Mouse (Mus musculus) c-Kit-negative CD71-positive TER-119-positive erythroid progenitor cells, embryonic 14.5 days (primary cell): ENCODE measurements around the gene Trib3.
"Not testable (repeated sequence)": the region's sequence is repeated elsewhere in the genome, so short reads cannot be mapped to it uniquely, and the experiment has no call there.

Source experiments
- DNase-seq: peaks from one replicate; pipeline ENCODE4 v3.0.0-alpha.2; 2013; ENCODE audit warnings: low read depth, low spot score

Gene Trib3

DNA sequence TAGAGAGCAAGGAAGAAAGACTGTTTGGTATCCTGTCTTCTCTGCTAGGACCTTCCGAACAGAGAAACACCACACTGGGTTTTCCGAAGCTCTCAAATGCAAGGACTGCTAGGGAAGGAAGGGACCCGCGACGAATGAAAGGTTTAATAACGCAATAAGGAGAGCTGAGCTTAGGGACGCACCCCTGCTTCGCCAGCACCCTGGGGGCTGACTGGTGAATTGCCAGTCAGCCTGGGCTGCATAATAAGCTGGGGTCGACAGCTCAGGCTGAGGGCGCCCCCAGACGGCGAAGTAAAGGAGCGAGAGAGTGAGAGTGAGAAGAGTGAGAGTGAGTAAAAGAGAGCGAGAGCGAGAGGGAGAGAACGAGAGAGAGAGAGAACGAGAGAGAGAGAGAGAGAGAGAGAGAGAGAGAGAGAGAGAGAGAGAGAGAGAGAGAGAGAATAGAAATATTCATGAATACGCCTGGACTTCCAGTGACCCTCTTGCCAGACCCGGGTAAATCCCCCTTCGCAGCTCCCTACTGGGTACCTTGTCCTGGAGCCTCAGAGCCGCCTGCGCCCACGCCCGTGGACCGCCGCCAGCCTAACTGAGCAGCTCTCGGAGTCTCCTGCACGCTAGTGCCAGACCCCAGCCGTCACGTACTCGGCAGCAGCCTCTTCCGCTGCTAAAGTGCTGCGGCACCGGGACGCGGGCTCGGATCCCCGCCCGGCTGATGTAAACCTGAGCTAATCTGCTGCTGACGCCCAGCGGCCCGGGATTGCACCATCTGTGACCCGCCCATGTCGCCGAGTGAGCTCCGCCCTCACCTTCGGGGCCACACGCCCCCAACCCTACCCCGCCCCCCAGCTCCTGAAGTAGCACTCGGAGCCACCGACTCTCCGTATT is at the start of gene Trib3:
Trib3 (minus strand) TSS at position 704 of the 885 bp plus-strand sequence.
- no peak for DNase-seq

DNA sequence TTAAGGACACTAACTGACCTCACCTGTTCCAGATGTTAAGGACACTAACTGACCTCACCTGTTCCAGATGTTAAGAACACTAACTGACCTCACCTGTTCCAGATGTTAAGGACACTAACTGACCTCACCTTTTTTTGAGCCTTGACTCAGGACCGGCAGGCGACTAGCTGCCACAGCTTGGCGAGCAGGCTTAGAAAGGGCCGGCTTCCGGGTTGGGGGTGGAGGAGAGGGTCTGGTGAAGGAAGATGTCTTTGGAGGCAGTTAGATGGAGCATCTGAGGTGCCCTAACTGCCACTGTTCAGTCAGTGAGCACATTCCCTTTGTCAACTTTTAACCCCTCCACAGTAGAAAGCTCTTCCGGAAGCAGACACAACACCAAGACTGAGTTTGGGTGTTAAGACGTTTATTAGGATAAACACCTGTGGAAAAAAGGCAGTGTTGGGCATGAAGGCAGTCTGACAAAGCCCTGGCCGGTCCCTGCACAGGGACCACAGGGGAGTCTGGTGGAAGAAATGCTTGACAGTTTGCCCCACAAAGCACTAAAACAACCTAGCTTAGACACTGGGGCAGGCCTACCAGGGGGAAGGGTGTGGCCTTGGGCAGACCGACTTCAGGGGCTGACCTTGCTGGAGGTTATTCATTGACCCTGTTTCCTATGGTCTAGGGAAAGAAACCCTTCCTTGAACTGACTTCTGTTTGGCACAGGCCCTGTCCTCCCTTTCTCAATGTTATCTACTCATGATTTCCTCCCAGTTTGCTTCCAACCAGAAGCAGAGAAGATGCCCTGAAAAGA is 49.6 kb upstream of the Trib3 start:
- no peak for DNase-seq

DNA sequence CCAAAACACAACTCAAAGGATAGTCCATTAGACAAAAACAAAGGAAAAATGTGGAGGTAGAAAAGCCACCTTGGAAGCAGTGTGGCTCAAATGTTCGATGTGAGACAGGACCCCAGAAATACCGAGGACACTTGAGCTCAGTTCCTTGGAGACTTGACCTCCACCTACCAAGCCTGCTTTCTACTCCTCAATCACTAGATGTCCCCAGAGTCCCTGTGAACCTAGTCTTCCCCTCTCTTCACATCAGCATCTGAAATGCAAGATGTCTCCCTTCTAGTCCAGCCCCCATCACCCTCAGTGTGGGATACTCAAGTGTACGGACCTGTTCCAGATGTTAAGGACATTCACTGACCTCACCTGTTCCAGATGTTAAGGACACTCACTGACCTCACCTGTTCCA is 49.0 kb upstream of the Trib3 start:
- DNase-seq: no peak

DNA sequence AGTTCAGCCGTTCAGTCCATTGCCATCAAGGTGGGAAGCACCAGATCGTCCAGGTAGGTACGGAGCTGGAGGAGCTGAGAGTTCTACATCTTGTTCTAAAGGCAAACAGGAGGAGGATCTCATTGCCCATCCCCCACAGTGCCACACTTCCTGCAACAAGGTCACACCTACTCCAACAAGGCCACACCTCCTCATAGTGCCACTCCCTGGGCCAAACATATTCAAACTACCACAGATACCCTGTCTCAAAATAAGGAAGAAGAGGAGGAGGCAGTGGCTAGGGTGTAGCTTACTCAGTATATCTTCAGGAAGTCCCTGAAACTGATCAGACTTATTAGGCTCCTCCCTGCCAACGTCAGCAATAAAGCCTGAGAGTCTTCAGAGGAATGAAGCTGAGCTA is 40.4 kb upstream of the Trib3 start:
- DNase-seq: no peak

DNA sequence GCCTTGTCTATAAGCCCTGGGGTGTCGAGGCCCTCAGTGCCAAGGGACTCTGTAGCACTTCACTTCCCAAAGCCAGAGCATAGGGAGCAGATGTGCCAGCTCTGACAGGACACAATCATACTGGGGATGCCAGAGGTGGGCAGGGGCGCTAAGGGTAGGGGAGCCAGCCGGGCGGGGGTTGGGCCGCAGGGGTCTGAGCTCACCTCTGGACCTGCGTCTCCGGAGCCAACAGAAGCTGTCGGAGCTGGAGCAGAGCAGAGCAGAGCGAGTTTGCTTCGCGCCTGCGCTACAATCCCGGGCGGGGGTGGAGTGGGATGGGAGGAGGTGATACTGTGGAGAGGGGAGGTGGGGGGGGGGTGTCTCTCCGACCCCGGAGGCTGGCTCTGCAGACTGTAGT is 32.5 kb upstream of the Trib3 start, which contains the start of gene Nrsn2:
Nrsn2 (minus strand) TSS at position 294 of the 397 bp plus-strand sequence.
- no peak for DNase-seq

DNA sequence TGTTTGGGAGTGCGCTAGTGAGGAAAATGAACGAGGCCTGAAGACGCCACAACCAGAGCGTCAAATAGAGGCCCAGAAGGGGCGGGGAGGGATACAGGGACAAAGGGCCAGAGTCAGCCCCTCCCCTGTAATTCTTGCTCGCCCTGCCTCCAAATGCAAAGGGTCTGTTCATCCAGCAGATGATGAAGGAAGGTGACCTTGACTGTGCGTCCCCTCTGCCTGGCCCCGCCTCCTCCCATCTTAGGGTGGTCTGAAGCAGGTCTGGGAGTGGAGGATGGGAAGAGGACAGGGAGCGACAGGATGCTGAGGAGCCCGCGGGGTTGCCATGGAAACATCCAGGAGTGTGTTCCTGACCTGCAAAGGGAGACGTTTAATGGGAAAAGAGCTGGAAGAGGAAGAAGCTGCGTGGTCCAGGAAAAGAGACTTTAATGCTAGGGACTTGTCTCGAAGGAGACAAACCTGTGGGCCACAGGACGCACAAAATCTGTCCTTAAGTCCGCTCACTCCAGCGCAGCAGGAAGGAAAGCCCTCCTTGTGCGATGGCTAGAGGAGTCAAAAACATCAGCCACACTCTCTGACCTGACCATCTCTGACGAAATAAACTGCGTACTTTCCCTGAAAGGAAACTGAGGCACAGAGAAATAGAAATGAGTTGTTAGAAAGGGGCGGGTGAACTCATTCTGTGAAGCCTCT is 32.0 kb upstream of the Trib3 start:
- DNase-seq: no peak

DNA sequence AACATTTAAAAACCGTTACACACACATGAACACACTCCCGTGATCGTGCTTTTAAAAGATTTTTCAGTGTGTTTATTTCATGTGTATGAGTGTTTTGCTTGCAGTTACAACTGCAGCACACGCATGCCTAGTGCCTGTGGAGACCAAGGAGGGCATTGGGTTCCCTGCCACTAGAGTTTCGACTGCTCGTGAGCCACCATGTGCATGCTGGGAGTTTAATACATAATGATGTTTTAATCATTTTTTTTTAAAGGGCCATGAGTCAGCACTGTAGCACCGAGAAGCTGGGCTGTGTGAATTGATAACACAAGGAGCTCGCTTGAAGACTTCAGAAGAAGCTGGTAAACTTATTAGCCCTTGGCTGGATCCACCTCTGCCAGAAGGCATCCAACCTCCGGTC is 29.7 kb upstream of the Trib3 start:
- DNase-seq: no peak

DNA sequence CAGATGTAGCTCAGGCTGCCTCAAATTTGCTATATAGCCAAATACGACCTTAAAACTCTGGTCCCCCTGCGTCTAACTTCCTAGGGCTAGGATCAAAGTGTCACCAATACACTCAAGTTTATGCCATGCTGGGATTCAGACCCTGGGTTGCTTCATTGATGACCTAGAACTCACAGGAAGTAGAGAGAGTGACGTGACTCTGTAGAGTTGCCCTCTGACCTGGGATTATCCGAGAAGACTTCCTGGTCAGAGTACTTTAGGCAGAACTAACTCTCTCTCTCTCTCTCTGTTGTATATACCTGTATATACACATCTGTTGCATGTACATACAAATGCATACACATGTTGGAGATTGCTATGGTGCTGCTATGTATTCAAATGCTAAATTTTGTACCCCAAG is 28.8 kb upstream of the Trib3 start:
- no peak for DNase-seq

DNA sequence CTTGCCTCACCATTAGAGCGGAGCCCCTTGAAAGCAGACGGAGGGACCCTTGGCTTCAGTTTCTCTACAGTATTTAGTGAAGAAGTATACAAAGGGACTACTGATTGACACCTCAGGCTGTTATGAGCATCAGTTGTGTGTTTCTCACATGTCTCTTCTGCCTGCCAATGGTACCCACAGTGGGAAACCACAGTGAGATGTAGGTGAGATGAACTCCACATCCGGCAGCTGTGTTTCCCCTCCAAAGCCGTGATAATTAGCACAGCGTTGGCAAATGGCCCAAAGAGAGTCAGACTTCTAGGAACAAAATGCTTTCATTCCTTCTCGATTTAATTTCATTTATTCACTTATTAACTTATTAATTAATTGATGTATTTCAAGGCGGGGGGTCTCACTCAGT is 28.3 kb upstream of the Trib3 start:
- DNase-seq: no peak

DNA sequence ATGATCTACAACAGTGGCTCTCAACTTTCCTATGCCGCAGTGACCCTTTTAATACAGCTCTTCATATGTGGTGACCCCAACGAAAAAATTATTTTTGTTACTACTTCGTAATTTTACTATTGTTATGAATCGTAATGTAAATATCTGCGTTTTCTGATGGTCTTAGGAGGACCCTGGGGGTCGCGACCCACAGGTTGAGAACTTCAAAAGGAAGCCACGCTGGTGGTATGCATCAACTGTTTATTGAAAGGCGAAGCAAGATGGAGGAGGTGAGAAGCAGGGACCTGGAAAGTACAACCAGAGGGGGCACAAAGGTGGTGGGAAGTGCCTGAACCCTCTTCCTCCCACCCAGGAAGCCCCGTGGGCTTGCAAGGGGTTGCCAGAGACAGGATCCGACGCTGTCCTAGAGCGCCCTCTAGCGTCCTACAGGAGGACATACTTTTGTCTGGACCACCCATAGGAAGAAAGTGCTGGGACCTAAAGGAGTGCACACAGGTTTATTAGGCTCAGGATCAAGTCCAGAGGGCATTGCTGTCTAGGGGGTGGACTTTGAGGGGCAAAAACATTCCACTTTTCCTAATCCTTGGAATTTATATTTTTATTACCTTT is 24.8 kb upstream of the Trib3 start:
- peak; percentile 42 for DNase-seq

DNA sequence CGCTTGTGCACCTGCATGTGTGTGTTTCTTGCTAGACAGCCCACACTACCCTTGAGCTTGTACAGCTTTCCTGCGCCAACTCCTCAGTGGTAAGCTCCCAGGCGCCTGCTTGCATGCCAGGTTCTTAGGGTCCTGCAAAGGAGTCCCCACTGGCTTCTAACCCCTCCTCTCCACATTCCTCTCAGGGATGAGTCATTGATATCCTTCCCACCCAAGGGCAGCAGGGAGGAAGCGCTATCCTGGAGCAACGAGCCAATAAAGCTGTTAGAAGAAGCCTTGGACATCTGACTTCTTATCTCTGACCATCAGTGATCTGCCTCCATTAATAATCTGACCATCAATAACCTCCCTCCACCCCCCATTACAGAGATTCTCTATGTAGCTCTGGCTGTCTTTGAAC is 24.1 kb upstream of the Trib3 start:
- no peak for DNase-seq

DNA sequence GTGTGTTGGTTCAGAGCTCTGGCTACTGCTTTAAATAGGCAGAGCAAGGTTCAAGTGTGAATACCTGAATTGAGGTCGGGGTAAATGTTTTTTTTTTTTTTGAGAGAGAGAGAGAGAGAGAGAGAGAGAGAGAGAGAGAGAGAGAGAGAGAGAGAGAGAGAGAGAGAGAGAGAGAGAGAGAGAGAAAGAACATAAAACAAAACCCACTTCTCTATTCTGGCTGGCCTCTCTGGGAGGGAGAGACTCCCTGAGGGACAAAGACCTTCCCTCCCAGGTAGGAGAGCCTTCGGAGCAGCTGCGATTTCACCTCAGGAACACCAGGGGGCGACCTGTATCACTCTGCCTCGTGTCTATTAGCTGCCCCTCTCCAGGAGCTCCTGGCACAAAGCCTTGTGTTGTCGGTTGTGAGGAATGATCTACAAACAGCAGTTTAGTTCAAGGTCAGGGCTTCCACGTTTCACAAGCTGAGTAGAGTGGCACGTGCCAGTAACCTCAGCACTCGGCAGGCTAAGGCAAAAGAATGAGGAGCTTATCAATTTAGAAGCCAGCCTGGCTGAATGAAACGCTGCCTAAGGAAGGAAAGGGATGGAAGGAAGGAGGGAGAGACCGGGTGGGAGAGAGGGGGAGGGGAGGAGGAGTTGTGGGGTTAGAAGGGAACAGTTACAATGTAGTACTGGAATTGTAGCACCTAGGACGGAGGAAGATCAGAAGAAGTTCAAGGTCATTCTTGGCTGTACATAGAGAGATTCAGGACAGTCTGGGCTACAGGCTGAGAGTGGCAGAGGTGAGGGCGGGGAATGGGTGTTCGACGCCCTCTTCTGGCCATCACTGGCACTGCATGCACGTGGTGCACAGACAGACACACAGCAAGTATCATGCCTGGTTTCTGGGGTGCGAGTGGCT is 19.7 kb upstream of the Trib3 start:
- DNase-seq: peak; percentile 49

DNA sequence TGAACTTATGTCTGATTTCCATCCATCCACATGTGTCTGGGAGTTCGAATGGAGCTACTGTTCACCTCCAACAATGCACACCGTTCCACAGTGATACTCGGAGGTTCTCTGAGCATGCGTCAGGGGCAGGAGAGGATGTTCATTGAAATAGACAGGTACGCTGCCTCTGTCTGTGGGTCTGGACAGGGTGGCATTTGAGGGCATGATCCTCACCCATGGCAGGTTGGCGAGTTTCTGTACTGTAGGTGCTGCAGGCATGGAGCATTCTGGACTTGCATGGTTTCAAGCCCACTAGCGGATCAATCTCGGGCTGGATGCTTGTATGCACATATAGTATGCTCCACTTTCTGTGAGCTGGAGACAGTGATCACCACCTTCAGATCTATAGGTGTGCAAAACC is 17.4 kb upstream of the Trib3 start:
- DNase-seq: no peak

DNA sequence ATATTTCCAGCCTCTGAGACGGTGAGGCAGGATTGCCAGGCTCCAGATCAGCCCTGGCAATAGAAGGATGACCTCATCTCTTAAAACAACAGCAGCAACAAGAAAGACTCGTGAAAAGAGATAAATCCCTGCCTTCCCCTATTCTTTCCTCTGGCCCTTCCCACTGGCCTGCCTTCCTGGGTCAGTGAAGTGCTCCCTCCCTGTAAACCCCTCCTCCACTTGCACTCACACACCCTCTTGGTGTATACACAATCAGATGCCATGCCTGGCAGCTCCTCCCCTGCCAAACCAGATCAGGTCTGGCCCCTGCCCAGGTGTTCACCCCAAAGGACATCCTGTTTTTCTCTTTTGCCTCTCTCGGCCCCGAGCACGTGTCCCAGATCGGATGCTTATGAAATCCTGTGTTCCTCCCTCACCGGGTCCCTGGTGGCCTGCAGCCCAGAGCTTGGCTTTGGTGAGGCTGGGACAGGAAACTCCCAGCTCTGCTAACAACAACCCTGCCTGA is 16.5 kb upstream of the Trib3 start:
- no peak for DNase-seq

DNA sequence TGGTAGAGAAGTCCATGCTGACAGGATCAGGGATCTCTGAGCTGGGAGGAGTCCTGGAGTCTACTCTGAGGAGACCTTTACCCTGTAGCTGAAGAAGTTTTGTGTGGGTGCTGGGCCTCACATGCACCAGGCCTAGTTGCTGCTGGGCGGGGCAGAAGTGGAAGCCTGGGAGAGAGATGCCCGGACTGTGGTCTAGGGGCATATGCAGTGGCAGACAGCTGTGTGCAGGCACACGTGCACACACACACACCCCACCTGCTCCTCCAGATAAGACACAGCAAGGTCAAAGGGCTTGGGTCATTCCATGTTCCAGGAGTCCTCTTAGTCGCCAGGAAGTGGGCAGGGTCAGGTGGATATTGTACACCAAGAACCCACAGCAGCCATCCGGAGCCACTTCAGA is 15.8 kb upstream of the Trib3 start:
- no peak for DNase-seq

DNA sequence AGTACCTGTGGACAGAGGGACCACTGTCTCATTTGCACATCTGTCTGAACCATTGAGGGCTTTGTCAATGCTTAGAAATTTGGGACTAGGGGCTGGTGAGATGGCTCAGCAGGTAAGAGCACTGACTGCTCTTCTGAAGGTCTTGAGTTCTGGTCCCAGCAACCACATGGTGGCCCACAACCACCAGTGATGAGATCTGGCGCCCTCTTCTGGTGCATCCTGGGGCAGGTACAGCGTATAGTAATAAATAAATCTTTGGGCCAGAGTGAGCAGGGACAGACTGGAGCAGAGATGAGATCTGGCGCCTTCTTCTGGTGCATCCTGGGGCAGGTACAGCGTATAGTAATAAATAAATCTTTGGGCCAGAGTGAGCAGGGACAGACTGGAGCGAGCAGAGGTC is 15.1 kb upstream of the Trib3 start:
- DNase-seq: not testable (repeated sequence)

DNA sequence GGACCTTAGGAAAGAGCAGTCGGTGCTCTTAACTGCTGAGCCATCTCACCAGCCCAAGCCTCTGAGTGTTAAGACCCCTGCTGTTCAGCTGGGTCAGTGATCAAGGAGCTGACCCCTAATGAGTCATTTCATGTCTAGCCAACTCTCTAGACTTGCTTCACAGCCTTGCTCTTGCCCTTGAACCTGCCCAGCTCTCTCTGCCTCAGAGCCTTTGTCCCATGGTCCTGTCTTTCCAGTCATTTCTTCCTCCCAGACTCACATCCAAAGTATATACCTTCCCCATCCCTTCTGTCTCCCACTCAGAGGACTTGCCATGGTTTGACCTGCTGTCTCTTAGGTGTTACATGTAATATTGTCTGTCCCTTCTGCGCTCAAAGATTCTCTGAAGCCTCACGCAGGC is 13.4 kb upstream of the Trib3 start:
- DNase-seq: no peak

DNA sequence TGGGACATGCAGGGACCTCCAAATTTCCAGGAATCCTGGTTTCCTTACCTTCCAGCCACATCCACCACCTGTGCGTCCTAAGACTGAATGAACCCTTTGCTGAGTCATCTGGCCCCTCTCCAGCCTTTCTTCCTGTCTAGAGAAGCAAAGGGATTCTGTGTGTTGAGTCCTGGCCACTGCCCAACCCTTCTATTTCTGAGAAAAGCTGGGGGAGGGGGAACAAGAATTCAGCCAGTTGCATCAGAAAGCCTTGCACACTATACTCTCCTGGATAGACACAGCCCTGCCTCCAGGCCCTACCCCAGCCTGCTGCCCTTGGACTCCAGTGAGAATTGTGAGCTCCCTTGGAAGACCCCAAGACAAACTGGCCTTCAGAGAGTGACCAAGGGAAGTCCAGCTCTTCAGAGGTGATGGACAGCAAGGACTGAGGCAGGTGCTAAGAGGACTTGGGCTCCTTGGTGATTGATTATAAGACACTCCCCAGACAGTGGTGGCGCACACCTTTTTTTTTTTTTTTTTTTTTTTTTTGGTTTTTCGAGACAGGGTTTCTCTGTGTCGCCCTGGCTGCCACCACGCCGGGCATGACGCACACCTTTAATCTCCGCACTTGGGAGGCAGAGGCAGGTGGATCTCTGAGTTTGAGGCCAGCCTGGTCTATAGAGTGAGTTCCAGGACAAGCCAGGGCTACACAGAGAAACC is 6.2 kb upstream of the Trib3 start:
- DNase-seq: no peak

DNA sequence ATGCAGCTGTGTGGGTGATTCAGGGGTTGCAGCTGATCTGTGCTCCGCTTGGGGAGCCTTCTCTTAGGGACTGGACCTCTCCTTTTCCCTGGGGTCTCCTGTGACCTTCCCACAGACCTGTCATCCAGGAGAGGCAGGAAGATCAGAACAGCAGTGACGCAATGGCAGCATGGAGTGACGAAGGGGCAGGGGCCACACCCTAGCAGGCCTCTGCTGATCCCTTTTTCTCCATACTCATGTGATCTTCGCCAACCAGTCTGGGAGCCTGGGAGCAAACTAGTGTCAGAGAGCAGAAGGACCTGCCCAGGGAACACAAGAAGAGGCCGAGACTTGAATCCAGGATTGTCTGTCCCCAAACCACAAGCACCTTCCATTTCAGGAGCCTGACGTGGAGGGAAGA is 5.4 kb upstream of the Trib3 start:
- no peak for DNase-seq

DNA sequence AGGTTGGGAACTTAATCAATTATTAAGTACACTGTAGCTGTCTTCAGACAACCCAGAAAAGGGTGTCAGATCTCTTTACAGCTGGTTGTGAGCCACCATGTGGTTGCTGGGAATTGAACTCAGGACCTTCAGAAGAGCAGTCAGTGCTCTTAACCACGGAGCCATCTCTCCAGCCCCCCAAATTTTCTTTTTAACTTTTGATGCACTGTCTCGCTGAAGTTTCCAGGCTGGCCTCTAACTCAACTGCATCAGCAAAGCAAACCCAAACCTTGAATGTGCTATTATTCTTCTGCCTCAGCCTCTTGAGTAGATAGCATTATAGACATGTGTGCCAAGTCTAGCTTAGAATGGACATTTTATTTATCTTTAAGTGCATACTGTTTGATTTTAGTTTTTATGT is 3.9 kb upstream of the Trib3 start:
- no peak for DNase-seq
